Mouse (Mus musculus): ENCODE measurements around the gene Arap1. TPM values are rescaled to one million over a fixed set of nuclear protein-coding genes. Genes with fewer than 3 reads are reported as not detected.
A peak's percentile ranks its signal among the peaks of the same experiment; 100 is the strongest.

Arap1 gene
- total and polyA plus RNA-seq, 2 experiments from 2014 or later: 9.2 to 44.0 TPM

DNA sequence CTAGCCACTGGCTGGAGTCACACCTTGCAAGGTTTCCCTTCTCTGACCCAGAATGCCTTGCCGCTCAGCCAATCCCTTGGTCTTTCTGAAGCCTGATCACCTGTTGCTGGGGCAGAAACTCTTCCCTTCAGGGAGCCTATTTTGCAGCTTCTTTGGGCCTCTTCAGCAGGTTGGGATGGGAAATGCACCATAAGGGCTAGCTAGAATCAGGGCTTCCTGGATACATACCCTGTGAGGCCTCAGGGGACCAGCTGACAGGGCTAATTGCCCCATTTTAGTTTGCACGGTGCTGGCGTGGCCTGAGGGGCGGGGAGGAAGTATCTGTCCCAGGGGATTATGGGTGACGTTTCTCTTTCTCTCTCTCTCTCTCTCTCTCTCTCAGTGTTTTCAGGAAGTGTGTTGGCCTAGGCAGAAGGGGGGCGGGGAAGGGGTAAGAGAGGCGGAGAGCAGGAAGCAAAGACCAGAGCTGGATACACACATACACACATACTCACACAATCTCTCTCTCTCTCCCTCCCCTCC lies 29.9 kb downstream of the Arap1 start:
- H3K4me2 ChIP-seq (ENCODE audit: low read depth, low read length): peak overlapping the region; percentile 30; the same call in 1 of the 2 replicates
- ATAC-seq: peak; percentile 30
- peak; percentile 42 for DNase-seq (ENCODE audit: low spot score)

GRCm38 (mm10) chr7:101378285-101378684 lies 30.4 kb downstream of the Arap1 start:
- Histone ChIP-seq H3K4me2 (ENCODE audit: low read depth, low read length) (peak overlapping the region; percentile 30; the same call in 1 of the 2 replicates), H3K9ac (replicated peaks; ENCODE audit: low read length) (no peak overlapping the region), H3K27me3 (ENCODE audit: insufficient read depth, low read length) (no peaks in the 10 kb centered on the region), H3K9me3 (ENCODE audit: low read length) (no peaks in the 10 kb centered on the region), H3K36me3 (ENCODE audit: insufficient read depth, low read length) (no peaks in the 10 kb centered on the region), H3K4me1 (ENCODE audit: insufficient read depth, low read length) (no peaks in the 10 kb centered on the region), H3K27ac (0 out of 2 replicates have a peak overlapping the region, but pooled peaks have one; percentile 32), H3K4me3 (ENCODE audit: low read length) (no peak overlapping the region)
- TF ChIP-seq CTCF (IDR thresholded peaks at IDR 0.05; ENCODE audit: low read depth): no peak
- WGBS: 68% methylated on average over 3 of the region's 3 CpGs
- DNase-seq (ENCODE audit: low spot score) (no peak), ATAC-seq (no peak)

More for the DNA sequence above, 29.9 kb downstream of the Arap1 start:
- Histone ChIP-seq H3K9me3 (ENCODE audit: low read length) (no peaks in the 10 kb centered on the region), H3K36me3 (ENCODE audit: insufficient read depth, low read length) (no peaks in the 10 kb centered on the region), H3K4me1 (ENCODE audit: insufficient read depth, low read length) (no peaks in the 10 kb centered on the region), H3K4me3 (ENCODE audit: low read length) (no peak overlapping the region), H3K9ac (replicated peaks; ENCODE audit: low read length) (no peak overlapping the region), H3K27me3 (ENCODE audit: insufficient read depth, low read length) (no peaks in the 10 kb centered on the region), H3K27ac (no peak overlapping the region)
- WGBS: 42% methylated on average over 7 of the region's 7 CpGs
- TF ChIP-seq CTCF (IDR thresholded peaks at IDR 0.05; ENCODE audit: low read depth): no peak

- ATAC-seq (no peak), DNase-seq (ENCODE audit: low spot score) (no peak)
- no peak for TF ChIP-seq CTCF (IDR thresholded peaks at IDR 0.05; ENCODE audit: low read depth)
- Histone ChIP-seq H3K4me1 (ENCODE audit: insufficient read depth, low read length) (no peaks in the 10 kb centered on the region), H3K4me3 (ENCODE audit: low read length) (no peak overlapping the region), H3K27ac (no peak overlapping the region), H3K27me3 (ENCODE audit: insufficient read depth, low read length) (no peaks in the 10 kb centered on the region), H3K4me2 (ENCODE audit: low read depth, low read length) (peak overlapping the region; percentile 30), H3K9me3 (ENCODE audit: low read length) (no peaks in the 10 kb centered on the region), H3K9ac (replicated peaks; ENCODE audit: low read length) (no peak overlapping the region), H3K36me3 (ENCODE audit: insufficient read depth, low read length) (no peaks in the 10 kb centered on the region)
- 57% methylated on average over 5 of the region's 5 CpGs for WGBS
Measured at GRCm38 (mm10) chr7:101378796-101379465, 31.1 kb downstream of the Arap1 start.

DNA sequence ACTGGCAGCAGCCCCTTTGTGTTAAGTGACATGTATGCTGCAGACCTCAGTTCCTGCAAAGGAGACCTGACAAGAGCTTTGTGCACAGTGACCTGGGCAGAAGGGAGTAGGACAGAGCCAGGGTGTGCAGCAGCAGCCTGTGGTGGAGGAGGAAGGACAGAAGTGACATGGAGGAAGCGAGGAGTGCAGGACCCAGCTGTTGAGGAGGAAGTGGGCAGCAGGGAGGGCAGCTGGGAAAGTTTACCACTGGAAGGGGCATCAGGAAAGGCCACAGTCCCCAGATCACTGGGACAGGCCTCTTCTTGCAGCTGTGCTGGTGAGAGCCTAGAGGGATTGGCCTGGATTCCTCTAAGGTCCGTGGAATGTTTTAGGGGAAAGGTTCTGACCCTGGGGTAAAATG lies 31.9 kb downstream of the Arap1 start:
- no peaks in the 10 kb centered on the region for H3K4me1 ChIP-seq (ENCODE audit: insufficient read depth, low read length)
- H3K4me2 ChIP-seq (ENCODE audit: low read depth, low read length): no peak overlapping the region
- no peaks in the 10 kb centered on the region for H3K36me3 ChIP-seq (ENCODE audit: insufficient read depth, low read length)
- no peak for DNase-seq (ENCODE audit: low spot score)
- no peaks in the 10 kb centered on the region for H3K27me3 ChIP-seq (ENCODE audit: insufficient read depth, low read length)
- WGBS: 69% methylated on average over 2 of the region's 2 CpGs
- H3K9me3 ChIP-seq (ENCODE audit: low read length): no peaks in the 10 kb centered on the region
- no peak overlapping the region for H3K9ac ChIP-seq (replicated peaks; ENCODE audit: low read length)
- H3K27ac ChIP-seq: no peak overlapping the region
- no peak for ATAC-seq
- no peak overlapping the region for H3K4me3 ChIP-seq (ENCODE audit: low read length)
- TF ChIP-seq CTCF (IDR thresholded peaks at IDR 0.05; ENCODE audit: low read depth): no peak

GRCm38 (mm10) chr7:101381512-101381911 lies 33.6 kb downstream of the Arap1 start:
- ATAC-seq (no peak), DNase-seq (ENCODE audit: low spot score) (no peak)
- no peak for TF ChIP-seq CTCF (IDR thresholded peaks at IDR 0.05; ENCODE audit: low read depth)
- Histone ChIP-seq H3K36me3 (ENCODE audit: insufficient read depth, low read length) (no peaks in the 10 kb centered on the region), H3K4me1 (ENCODE audit: insufficient read depth, low read length) (no peaks in the 10 kb centered on the region), H3K27me3 (ENCODE audit: insufficient read depth, low read length) (no peaks in the 10 kb centered on the region), H3K9ac (replicated peaks; ENCODE audit: low read length) (no peak overlapping the region), H3K9me3 (ENCODE audit: low read length) (no peaks in the 10 kb centered on the region), H3K4me2 (ENCODE audit: low read depth, low read length) (no peak overlapping the region), H3K27ac (no peak overlapping the region), H3K4me3 (ENCODE audit: low read length) (no peak overlapping the region)
- WGBS: 72% methylated on average over 6 of the region's 6 CpGs

DNA sequence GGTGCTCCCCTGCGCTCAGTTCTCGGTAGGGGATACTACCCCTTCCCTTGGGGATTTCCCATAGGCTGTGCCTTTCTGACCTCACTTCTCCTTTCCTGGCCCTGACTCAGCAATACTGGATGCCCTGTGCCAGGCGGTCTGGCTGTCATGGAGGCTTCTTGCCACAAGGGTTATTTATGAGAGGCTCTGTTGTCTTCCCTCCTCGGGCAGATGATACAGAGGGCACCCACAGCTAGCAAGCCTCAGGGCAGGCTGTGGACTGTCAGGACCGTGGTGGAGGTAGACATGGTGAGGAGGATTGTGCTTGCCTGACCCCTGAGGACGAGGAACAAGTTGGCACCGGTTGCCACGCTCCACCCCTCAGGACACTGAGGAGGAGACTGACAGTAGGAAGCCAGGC lies 34.5 kb downstream of the Arap1 start:
- DNase-seq (ENCODE audit: low spot score) (no peak), ATAC-seq (peak; percentile 45; the same call in 1 of the 2 replicates)
- Histone ChIP-seq H3K4me1 (ENCODE audit: insufficient read depth, low read length) (no peaks in the 10 kb centered on the region), H3K9ac (replicated peaks; ENCODE audit: low read length) (no peak overlapping the region), H3K27ac (no peak overlapping the region), H3K9me3 (ENCODE audit: low read length) (no peaks in the 10 kb centered on the region), H3K4me3 (ENCODE audit: low read length) (no peak overlapping the region), H3K36me3 (ENCODE audit: insufficient read depth, low read length) (no peaks in the 10 kb centered on the region), H3K4me2 (ENCODE audit: low read depth, low read length) (no peak overlapping the region), H3K27me3 (ENCODE audit: insufficient read depth, low read length) (no peaks in the 10 kb centered on the region)
- 56% methylated on average over 8 of the region's 8 CpGs for WGBS
- TF ChIP-seq CTCF (IDR thresholded peaks at IDR 0.05; ENCODE audit: low read depth): no peak

- Histone ChIP-seq H3K9me3 (ENCODE audit: low read length) (no peaks in the 10 kb centered on the region), H3K4me2 (ENCODE audit: low read depth, low read length) (no peak overlapping the region), H3K27me3 (ENCODE audit: insufficient read depth, low read length) (no peaks in the 10 kb centered on the region), H3K4me3 (ENCODE audit: low read length) (no peak overlapping the region), H3K4me1 (ENCODE audit: insufficient read depth, low read length) (no peaks in the 10 kb centered on the region), H3K36me3 (ENCODE audit: insufficient read depth, low read length) (no peaks in the 10 kb centered on the region), H3K27ac (no peak overlapping the region), H3K9ac (replicated peaks; ENCODE audit: low read length) (no peak overlapping the region)
- DNase-seq (ENCODE audit: low spot score) (no peak), ATAC-seq (no peak)
- 80% methylated on average over 3 of the region's 3 CpGs for WGBS
- no peak for TF ChIP-seq CTCF (IDR thresholded peaks at IDR 0.05; ENCODE audit: low read depth)
Measured at GRCm38 (mm10) chr7:101383756-101384155, 35.9 kb downstream of the Arap1 start.

All from hindbrain, postnatal 0 days (tissue).